Mouse (Mus musculus) midbrain, embryonic 11.5 days (tissue): ENCODE data around the gene Creb1. TPM values are rescaled to one million over a fixed set of nuclear protein-coding genes. Genes with fewer than 3 reads are reported as not detected.

Source experiments
- ATAC-seq: fragments of 200-750 bp; cut with Nextera tagmentation; 2 replicates; pipeline ENCODE4 v1.8.0; 2017; ENCODE audit warnings: moderate TSS enrichment, moderate library complexity; ENCODE audit not compliant: low FRiP score
- DNase-seq: peaks from one replicate; pipeline ENCODE4 v3.0.0; 2015; ENCODE audit warnings: low spot score; ENCODE audit errors: missing footprints
- H3K27ac ChIP-seq: fragments of 300-500 bp; sonication (generic); 2 replicates; pipeline ENCODE4 v1.5.1; 2014; ENCODE audit warnings: low read depth, low read length
- H3K27me3 ChIP-seq: fragments of 300-500 bp; sonication (generic); 2 replicates; pipeline ENCODE4 v1.6.1; 2014; ENCODE audit warnings: mild to moderate bottlenecking, low read length, moderate library complexity, mixed read lengths; ENCODE audit not compliant: control insufficient read depth, insufficient read depth
- H3K36me3 ChIP-seq: fragments of 300-500 bp; sonication (generic); 2 replicates; pipeline ENCODE4 v1.6.1; 2014; ENCODE audit warnings: mild to moderate bottlenecking, low read length, moderate library complexity, mixed read lengths; ENCODE audit not compliant: control insufficient read depth, insufficient read depth
- H3K4me1 ChIP-seq: fragments of 300-500 bp; sonication (generic); 2 replicates; pipeline ENCODE4 v1.6.1; 2014; ENCODE audit warnings: low read length; ENCODE audit not compliant: control insufficient read depth, insufficient read depth
- H3K4me2 ChIP-seq: fragments of 300-500 bp; sonication (generic); 2 replicates; pipeline ENCODE4 v1.6.1; 2014; ENCODE audit warnings: mild to moderate bottlenecking, moderate library complexity
- H3K4me3 ChIP-seq: fragments of 300-500 bp; sonication (generic); 2 replicates; pipeline ENCODE4 v1.5.1; 2014; ENCODE audit warnings: low read depth, low read length
- H3K9ac ChIP-seq: fragments of 300-500 bp; sonication (generic); 2 replicates; pipeline ENCODE4 v1.6.1; 2014; ENCODE audit warnings: low read length
- H3K9me3 ChIP-seq: fragments of 300-500 bp; sonication (generic); 2 replicates; pipeline ENCODE4 v1.6.1; 2016; ENCODE audit warnings: low read length; ENCODE audit not compliant: control insufficient read depth
- WGBS: fragments of 180-500 bp; shearing (Covaris S2); extraction: QIAGEN DNeasy Blood & Tissue Kit; methylation state at CpG from one replicate; pipeline ENCODE4 v1.1.7; 2014; 5-methylcytosine and 5-hydroxymethylcytosine counted together
- polyA plus RNA-seq: library from polyadenylated mRNA; unstranded; fragments of >200 nt; fragmentation: Nextera tagmentation; extraction: Ambion mirVana; gene quantifications from 2 replicates; pipeline ENCODE4 v1.2.1, GENCODE M21; 2014

Creb1 gene
- polyA plus RNA-seq, 1 experiment from 2014 or later: 59.7 TPM

DNA sequence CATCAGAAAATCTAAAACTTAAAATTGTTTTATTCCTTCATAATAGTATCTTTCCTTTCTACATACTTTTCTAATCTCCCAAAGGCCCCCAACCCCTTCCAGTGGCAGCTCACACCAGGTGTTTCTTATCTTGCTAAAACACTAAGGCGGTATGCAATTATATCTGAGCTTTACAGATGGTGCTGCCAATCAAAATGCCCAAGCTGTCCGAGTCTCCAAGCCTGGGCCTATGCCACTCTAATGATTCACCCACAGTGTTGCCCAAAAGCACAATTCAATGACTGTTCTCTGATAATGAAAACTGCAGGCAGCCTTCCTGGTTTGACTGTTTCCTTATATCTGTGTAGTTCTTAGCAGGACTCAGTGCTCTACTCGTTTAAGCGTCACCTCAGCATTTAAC is 76.7 kb downstream of the Creb1 start:
- DNase-seq (peak; percentile 44), ATAC-seq (no peak)
- Histone ChIP-seq H3K27ac (no peak overlapping the region), H3K4me2 (no peak overlapping the region), H3K9ac (no peak overlapping the region), H3K9me3 (no peaks in the 10 kb centered on the region), H3K27me3 (no peaks in the 10 kb centered on the region), H3K36me3 (peaks cover 2% of the 10 kb centered on the region; the same call in 1 of the 2 replicates), H3K4me3 (no peak overlapping the region), H3K4me1 (no peaks in the 10 kb centered on the region)
- WGBS: 92% methylated on average over 4 of the region's 4 CpGs

DNA sequence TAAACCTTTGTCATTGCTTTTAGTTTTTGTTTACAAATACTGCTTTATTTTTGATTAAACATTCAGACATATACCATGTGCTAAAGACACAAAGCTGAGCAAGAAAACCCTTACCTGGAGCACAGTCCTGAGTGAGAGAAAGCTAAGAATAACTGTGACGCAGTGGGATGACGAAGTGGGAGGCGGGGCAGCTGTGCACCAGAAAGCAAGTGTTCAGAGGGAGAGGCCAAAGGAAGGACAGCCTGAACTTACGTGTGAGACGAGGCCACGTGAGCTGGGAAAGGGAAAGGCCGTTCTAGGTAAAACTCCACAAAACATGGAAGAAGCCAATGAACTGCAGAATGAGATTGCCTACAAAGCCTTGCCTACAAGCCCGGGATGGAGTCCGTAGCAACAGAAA is 77.5 kb downstream of the Creb1 start:
- Histone ChIP-seq H3K4me1 (no peaks in the 10 kb centered on the region), H3K4me2 (no peak overlapping the region), H3K27me3 (no peaks in the 10 kb centered on the region), H3K27ac (no peak overlapping the region), H3K4me3 (no peak overlapping the region), H3K9ac (no peak overlapping the region), H3K9me3 (no peaks in the 10 kb centered on the region), H3K36me3 (peaks cover 2% of the 10 kb centered on the region; the same call in 1 of the 2 replicates)
- DNase-seq (peak; percentile 72), ATAC-seq (no peak)
- 92% methylated on average over 9 of the region's 9 CpGs for WGBS

- 88% methylated on average over 9 of the region's 9 CpGs for WGBS
- Histone ChIP-seq H3K4me3 (no peak overlapping the region), H3K4me2 (no peak overlapping the region)
Observed at GRCm38 (mm10) chr1:64614311-64614710, 81.9 kb downstream of the Creb1 start.

DNA sequence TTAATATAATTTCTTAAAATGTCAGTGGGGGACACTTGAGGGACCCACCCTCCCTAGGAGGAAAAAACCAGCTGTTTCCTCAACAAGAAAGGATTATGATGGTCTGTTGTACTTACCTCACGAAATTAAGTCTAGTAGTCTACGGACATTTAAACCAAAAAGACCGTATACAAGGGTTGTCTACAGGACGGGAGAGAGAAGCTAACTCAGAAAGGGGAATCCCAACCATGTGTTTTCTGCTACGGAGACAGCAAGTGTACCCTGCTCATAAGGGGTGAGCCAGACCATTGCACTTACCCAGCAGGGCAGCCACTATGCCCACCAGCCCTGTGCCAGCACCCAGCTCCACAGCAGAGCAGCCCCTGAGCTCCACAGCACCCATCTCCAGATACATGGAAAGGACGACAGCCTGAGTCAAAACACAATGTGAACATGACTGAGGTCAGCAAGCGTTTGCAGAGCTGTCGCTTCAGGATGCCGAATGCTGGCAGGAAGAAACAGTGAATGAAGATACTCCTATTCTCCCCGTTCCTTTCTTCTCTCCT is 82.4 kb downstream of the Creb1 start:
- no peak overlapping the region for H3K27ac ChIP-seq
- H3K9me3 ChIP-seq: no peaks in the 10 kb centered on the region
- ATAC-seq: no peak
- no peak overlapping the region for H3K4me3 ChIP-seq
- no peak overlapping the region for H3K9ac ChIP-seq
- no peak overlapping the region for H3K4me2 ChIP-seq
- H3K4me1 ChIP-seq: peaks cover 6% of the 10 kb centered on the region; the same call in 1 of the 2 replicates
- WGBS: 81% methylated on average over 10 of the region's 10 CpGs
- no peaks in the 10 kb centered on the region for H3K27me3 ChIP-seq
- DNase-seq: peak; percentile 68
- H3K36me3 ChIP-seq: peaks cover 2% of the 10 kb centered on the region; the same call in 1 of the 2 replicates

More at GRCm38 (mm10) chr1:64614311-64614710, 81.9 kb downstream of the Creb1 start:
- Histone ChIP-seq H3K9me3 (no peaks in the 10 kb centered on the region), H3K9ac (no peak overlapping the region), H3K4me1 (peaks cover 6% of the 10 kb centered on the region; the same call in 1 of the 2 replicates), H3K36me3 (peaks cover 2% of the 10 kb centered on the region; the same call in 1 of the 2 replicates), H3K27me3 (no peaks in the 10 kb centered on the region), H3K27ac (no peak overlapping the region)
- no peak for ATAC-seq
- peak; percentile 35 for DNase-seq

DNA sequence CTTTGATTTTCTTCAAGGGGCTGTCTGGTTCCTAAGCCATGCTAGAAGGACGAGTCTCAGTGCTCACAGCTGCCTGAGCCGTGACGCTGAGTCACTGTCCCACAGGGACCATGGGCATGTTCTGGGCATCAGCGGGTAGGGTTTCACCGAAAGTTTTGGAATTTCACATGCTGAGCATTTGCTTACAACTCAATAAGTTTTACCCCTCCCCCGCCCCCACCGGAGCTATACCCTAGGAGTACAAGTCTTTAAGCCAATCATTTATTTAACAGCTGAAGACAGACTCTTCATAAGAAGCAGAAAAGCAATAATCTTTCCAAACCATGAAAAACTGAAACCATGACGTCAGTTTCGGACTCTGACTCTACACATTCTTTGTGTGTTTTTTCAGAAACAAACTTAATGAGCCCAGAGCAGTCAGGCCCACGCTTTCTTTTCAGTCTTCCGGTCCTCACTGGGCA is 83.1 kb downstream of the Creb1 start:
- Histone ChIP-seq H3K36me3 (peaks cover 2% of the 10 kb centered on the region; the same call in 1 of the 2 replicates), H3K4me2 (no peak overlapping the region), H3K4me3 (no peak overlapping the region), H3K9ac (no peak overlapping the region), H3K27me3 (no peaks in the 10 kb centered on the region), H3K27ac (no peak overlapping the region), H3K4me1 (peaks cover 6% of the 10 kb centered on the region; the same call in 1 of the 2 replicates), H3K9me3 (no peaks in the 10 kb centered on the region)
- WGBS: 81% methylated on average over 11 of the region's 11 CpGs
- DNase-seq (peak; percentile 77), ATAC-seq (no peak)

- peaks cover 2% of the 10 kb centered on the region; the same call in 1 of the 2 replicates for H3K36me3 ChIP-seq
- H3K27ac ChIP-seq: no peak overlapping the region
- WGBS: 73% methylated on average over 6 of the region's 6 CpGs
Observed at GRCm38 (mm10) chr1:64616076-64616475, 83.6 kb downstream of the Creb1 start.

DNA sequence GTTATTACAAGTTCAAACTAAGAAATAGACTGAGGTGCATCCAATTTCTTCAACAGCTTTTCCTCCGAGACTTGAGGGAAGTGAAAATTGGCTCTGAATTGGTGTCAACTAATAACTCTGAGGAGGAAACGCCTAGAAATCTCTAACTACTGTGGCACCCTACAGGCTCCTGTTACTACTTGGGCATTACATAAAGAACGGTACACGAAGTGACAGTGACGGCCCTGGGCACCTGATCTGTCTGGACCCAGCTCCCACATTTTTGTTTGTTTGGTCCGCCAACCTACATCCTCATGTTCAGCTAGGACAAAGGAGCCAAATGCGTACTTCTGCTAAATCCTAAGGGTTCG is 84.1 kb downstream of the Creb1 start:
- DNase-seq (no peak), ATAC-seq (no peak; the same call in 1 of the 2 replicates)
- H3K9ac ChIP-seq: peak overlapping the region; percentile 67
- peak overlapping the region; percentile 52 for H3K4me3 ChIP-seq
- H3K36me3 ChIP-seq: no peaks in the 10 kb centered on the region
- WGBS: 9% methylated on average over 8 of the region's 8 CpGs
- H3K27ac ChIP-seq: peak overlapping the region; percentile 93; the same call in 1 of the 2 replicates
- H3K27me3 ChIP-seq: no peaks in the 10 kb centered on the region
- H3K4me1 ChIP-seq: peaks cover 6% of the 10 kb centered on the region; the same call in 1 of the 2 replicates
- H3K9me3 ChIP-seq: no peaks in the 10 kb centered on the region
- H3K4me2 ChIP-seq: peak overlapping the region; percentile 78

More at GRCm38 (mm10) chr1:64616076-64616475, 83.6 kb downstream of the Creb1 start:
- Histone ChIP-seq H3K9ac (peak overlapping the region; percentile 67), H3K4me2 (peak overlapping the region; percentile 78), H3K9me3 (no peaks in the 10 kb centered on the region), H3K4me1 (peaks cover 6% of the 10 kb centered on the region; the same call in 1 of the 2 replicates), H3K4me3 (no peak overlapping the region), H3K27me3 (no peaks in the 10 kb centered on the region)
- DNase-seq (no peak), ATAC-seq (no peak)

DNA sequence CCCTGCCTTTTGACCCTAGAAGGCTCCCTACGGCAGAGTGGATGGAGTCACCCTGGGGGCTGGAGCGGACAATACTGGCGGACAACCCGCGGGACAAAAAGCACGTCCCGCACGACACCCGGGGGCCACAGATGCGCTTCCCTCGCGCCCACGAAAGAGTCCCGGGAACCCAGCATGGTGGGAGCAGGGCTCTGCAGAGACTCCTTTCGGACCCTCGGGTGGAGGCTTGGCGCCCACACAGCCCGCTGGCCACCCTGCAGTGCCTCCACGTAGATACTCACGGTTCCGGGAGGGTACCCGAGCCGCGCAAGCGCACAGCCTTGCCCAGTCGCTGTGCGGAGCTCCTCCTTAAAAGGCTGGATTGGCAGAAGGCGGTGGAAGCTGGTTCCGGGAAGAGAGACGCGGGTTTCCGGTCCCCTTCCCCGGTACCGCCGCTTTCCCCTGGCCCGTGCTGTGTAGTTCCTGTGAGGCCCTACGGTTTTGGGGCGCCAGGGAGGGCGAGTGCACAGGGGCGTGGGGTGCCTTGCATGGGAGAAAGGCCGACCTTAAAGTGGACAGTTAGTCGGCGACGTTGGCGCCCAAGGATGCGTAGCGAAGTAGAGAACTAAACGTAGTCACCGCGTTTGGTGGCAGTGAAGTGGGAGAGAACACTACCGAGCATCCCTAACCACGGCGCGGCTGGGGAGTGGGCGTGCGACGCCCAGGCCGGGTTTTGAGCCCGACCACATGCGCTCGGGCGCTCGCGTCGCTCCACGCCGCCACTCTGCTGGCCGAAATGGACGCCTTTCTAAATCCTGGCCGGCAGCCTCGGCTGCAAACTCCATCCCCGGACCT is 84.7 kb downstream of the Creb1 start, which contains the start of gene Mettl21a:
Gene Mettl21a (minus strand): TSS at position 362 of the 834 bp plus-strand sequence.
- WGBS: under 1% methylated on average over 72 of the region's 72 CpGs
- Histone ChIP-seq H3K4me3 (peak within 1 kb of the TSS; percentile 52), H3K36me3 (no peaks in the 10 kb centered on the region), H3K4me2 (peak within 1 kb of the TSS; percentile 78), H3K4me1 (peaks cover 6% of the 10 kb centered on the region; the same call in 1 of the 2 replicates), H3K9me3 (no peaks in the 10 kb centered on the region), H3K27me3 (no peaks in the 10 kb centered on the region), H3K27ac (peak within 1 kb of the TSS; percentile 93), H3K9ac (peak within 1 kb of the TSS; percentile 67)
- DNase-seq (peak; percentile 98), ATAC-seq (peak; percentile 92)

DNA sequence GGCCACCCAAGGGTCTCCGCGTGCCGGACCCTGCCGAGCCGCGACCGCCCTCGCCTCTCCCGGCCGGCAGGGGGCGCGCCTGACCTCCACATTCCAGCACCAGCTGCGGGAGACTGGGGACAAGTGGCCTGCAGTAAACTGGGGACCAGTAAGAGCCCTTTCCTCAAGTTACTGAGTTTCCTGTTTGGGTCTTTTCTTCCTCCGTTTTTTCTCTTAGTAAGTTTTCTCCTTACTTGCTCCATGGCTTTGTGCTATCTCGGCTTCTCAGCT is 85.2 kb downstream of the Creb1 start:
- 1% methylated on average over 15 of the region's 15 CpGs for WGBS
- Histone ChIP-seq H3K4me1 (peaks cover 6% of the 10 kb centered on the region; the same call in 1 of the 2 replicates), H3K4me3 (peak overlapping the region; percentile 52), H3K9ac (peak overlapping the region; percentile 67), H3K27me3 (no peaks in the 10 kb centered on the region), H3K27ac (peak overlapping the region; percentile 93), H3K4me2 (peak overlapping the region; percentile 78), H3K36me3 (no peaks in the 10 kb centered on the region), H3K9me3 (no peaks in the 10 kb centered on the region)
- DNase-seq (peak; percentile 98), ATAC-seq (peak; percentile 81)
